ENCODE assay signal across 11 mouse cellular contexts in genomic region chr15:91314402-91315318, GRCm38 (mm10).
DNase-seq lines count a peak whose midpoint lies in the region; ATAC-seq lines count a peak whose summit lies in the region.
"Had no signal": no experiment of that assay in that cellular context is flagged by ENCODE, and none has a peak within 500 bp of the region (broad histone marks: within the 10 kb centered on the region; RNA-seq: fewer than 3 reads in every experiment).

No protein-coding gene starts in this region.

- no peak overlapping the region for H3K4me3 ChIP-seq in forebrain, embryonic 15.5 days
- no peak overlapping the region for H3K4me3 ChIP-seq in forebrain, embryonic 10.5 days
- no peak overlapping the region for H3K4me3 ChIP-seq in forebrain, embryonic 16.5 days (replicated peaks; ENCODE audit: low read length)
- H3K4me3 ChIP-seq: neural tube, embryonic 12.5 days had no signal

- no peaks in the 10 kb centered on the region for H3K36me3 ChIP-seq in forebrain, embryonic 15.5 days
- no peaks in the 10 kb centered on the region for H3K36me3 ChIP-seq in forebrain, embryonic 10.5 days (replicated peaks)
- H3K36me3 ChIP-seq in forebrain, embryonic 16.5 days (ENCODE audit: control insufficient read depth, insufficient read depth), result no peaks in the 10 kb centered on the region; the same call in 1 of the 2 replicates
- H3K36me3 ChIP-seq: neural tube, embryonic 12.5 days had no signal

- ATAC-seq in forebrain, embryonic 15.5 days (replicated peaks), result peak; percentile 57
- ATAC-seq in forebrain, embryonic 16.5 days, result peak; percentile 64

- peak overlapping the region; percentile 20 for H3K27ac ChIP-seq in forebrain, embryonic 15.5 days (replicated peaks)
- no peak overlapping the region for H3K27ac ChIP-seq in forebrain, embryonic 10.5 days
- peak overlapping the region; percentile 0; the same call in 1 of the 2 replicates for H3K27ac ChIP-seq in forebrain, embryonic 16.5 days (ENCODE audit: low read length)
- H3K27ac ChIP-seq: neural tube, embryonic 12.5 days had no signal

- H3K4me2 ChIP-seq in forebrain, embryonic 15.5 days (replicated peaks), result no peak overlapping the region
- peak overlapping the region; percentile 21; the same call in 1 of the 2 replicates for H3K4me2 ChIP-seq in forebrain, embryonic 16.5 days (ENCODE audit: low read length)
- H3K4me2 ChIP-seq: neural tube, embryonic 12.5 days had no signal

- H3K9me3 ChIP-seq in forebrain, embryonic 15.5 days, result no peaks in the 10 kb centered on the region
- H3K9me3 ChIP-seq in forebrain, embryonic 10.5 days, result no peaks in the 10 kb centered on the region
- no peaks in the 10 kb centered on the region for H3K9me3 ChIP-seq in forebrain, embryonic 16.5 days (ENCODE audit: control insufficient read depth, low read length)
- H3K9me3 ChIP-seq: neural tube, embryonic 12.5 days had no signal

- H3K27me3 ChIP-seq in forebrain, embryonic 15.5 days, result no peaks in the 10 kb centered on the region
- H3K27me3 ChIP-seq in forebrain, embryonic 10.5 days (ENCODE audit: poor library complexity, severe bottlenecking), result no peaks in the 10 kb centered on the region
- H3K27me3 ChIP-seq in forebrain, embryonic 16.5 days (replicated peaks; ENCODE audit: control insufficient read depth, insufficient read depth, low read length), result no peaks in the 10 kb centered on the region
- H3K27me3 ChIP-seq: neural tube, embryonic 12.5 days had no signal

- DNase-seq in forebrain, embryonic 10.5 days (ENCODE audit: extremely low spot score, low spot score), result no peak
- peak; percentile 24 for DNase-seq in layer of hippocampus, adult 11-12 months (ENCODE audit: low spot score)
- no peak for DNase-seq in layer of hippocampus, adult 9-10 months (ENCODE audit: low spot score)
- peak; percentile 18 to 30 for DNase-seq in layer of hippocampus, postnatal 25 days (ENCODE audit: extremely low spot score in 1 of 2, low spot score in 1 of 2)
- no peak for DNase-seq in cerebellum, postnatal 4 days (ENCODE audit: low spot score in 2 of 2)
- no peak for DNase-seq in urinary bladder, postnatal 36 days (ENCODE audit: low spot score in 2 of 2)
- DNase-seq: B cell, adult 2 months; gastrocnemius, postnatal 14 days had no signal

- H3K9ac ChIP-seq in forebrain, embryonic 15.5 days (replicated peaks), result no peak overlapping the region
- no peak overlapping the region for H3K9ac ChIP-seq in forebrain, embryonic 16.5 days (replicated peaks; ENCODE audit: low read depth, low read length)
- H3K9ac ChIP-seq: neural tube, embryonic 12.5 days had no signal

- peaks cover 17% of the 10 kb centered on the region for H3K4me1 ChIP-seq in forebrain, embryonic 15.5 days
- H3K4me1 ChIP-seq in forebrain, embryonic 10.5 days, result peaks cover 20% of the 10 kb centered on the region; the same call in 1 of the 2 replicates
- H3K4me1 ChIP-seq in forebrain, embryonic 16.5 days (replicated peaks; ENCODE audit: control insufficient read depth, insufficient read depth, low read length), result peaks cover 15% of the 10 kb centered on the region
- H3K4me1 ChIP-seq: neural tube, embryonic 12.5 days had no signal

- WGBS in forebrain, embryonic 15.5 days, result 55% methylated on average over 19 of the region's 19 CpGs
- 89% methylated on average over 19 of the region's 19 CpGs for WGBS in forebrain, embryonic 10.5 days
- 57% methylated on average over 19 of the region's 19 CpGs for WGBS in forebrain, embryonic 16.5 days

Comparison
In these comparisons a context has a peak if more than half of its experiments do, and no peak if none do; other contexts are left out.
1. DNase-seq: peak in layer of hippocampus, adult 11-12 months (single experiment) and layer of hippocampus, postnatal 25 days (2 of 2); none in forebrain, embryonic 10.5 days (single experiment), layer of hippocampus, adult 9-10 months (single experiment), cerebellum, postnatal 4 days (0 of 2) and urinary bladder, postnatal 36 days (0 of 2).